Mouse (Mus musculus) common myeloid progenitor, adult 5-6 weeks (primary cell): Measurements from ENCODE around the gene Tap1. TPM values are rescaled to one million over a fixed set of nuclear protein-coding genes. Genes with fewer than 3 reads are reported as not detected.

Source experiments
- ATAC-seq: replicated peaks from 2 replicates; pipeline ENCODE4 v1.8.0; 2016; ENCODE audit warnings: low read depth, mild to moderate bottlenecking, moderate TSS enrichment, inconsistent platforms; ENCODE audit not compliant: poor library complexity, severe bottlenecking
- total RNA-seq: library from RNA; stranded (forward); fragments of 200-1000, 187-1606 nt; gene quantifications from 2 replicates; pipeline ENCODE4 v1.2.3, GENCODE M21; 2017

The Tap1 gene
- total RNA-seq, 1 experiment from 2014 or later = 120 TPM

- ATAC-seq = no peak
Measured at GRCm38 (mm10) chr17:34177179-34177578, 10.2 kb upstream of the Tap1 start.

- no peak for ATAC-seq
Measured at GRCm38 (mm10) chr17:34179019-34179418, 8.3 kb upstream of the Tap1 start.

GRCm38 (mm10) chr17:34179913-34180859 is 7.2 kb upstream of the Tap1 start:
- ATAC-seq = 0 out of 2 replicates have a peak, but pooled peaks have one; percentile 47

GRCm38 (mm10) chr17:34183564-34184219 is 3.7 kb upstream of the Tap1 start:
- ATAC-seq = no peak

GRCm38 (mm10) chr17:34185526-34185925 is 1.8 kb upstream of the Tap1 start:
- no peak for ATAC-seq

- peak; percentile 8; the same call in 1 of the 2 replicates for ATAC-seq
Measured at GRCm38 (mm10) chr17:34186885-34187260, 480 bp upstream of the Tap1 start.

- ATAC-seq = 0 out of 2 replicates have a peak, but pooled peaks have one; percentile 17
Measured at GRCm38 (mm10) chr17:34188010-34188409, 657 bp downstream of the Tap1 start.

GRCm38 (mm10) chr17:34188986-34189385 is 1.6 kb downstream of the Tap1 start:
- no peak for ATAC-seq

GRCm38 (mm10) chr17:34192852-34193251 is 5.5 kb downstream of the Tap1 start:
- no peak for ATAC-seq

GRCm38 (mm10) chr17:34193468-34193867 is 6.1 kb downstream of the Tap1 start:
- no peak for ATAC-seq

GRCm38 (mm10) chr17:34194723-34195122 is 7.4 kb downstream of the Tap1 start:
- ATAC-seq = no peak

- peak; percentile 73 for ATAC-seq
Measured at GRCm38 (mm10) chr17:34196491-34196890, 9.1 kb downstream of the Tap1 start.

- ATAC-seq = peak; percentile 62
Measured at GRCm38 (mm10) chr17:34196941-34197894, 9.9 kb downstream of the Tap1 start, which contains the start of gene Psmb8. Gene Psmb8, plus strand, starts transcription at chr17:34197721.

GRCm38 (mm10) chr17:34197904-34198520 is 10.7 kb downstream of the Tap1 start:
- peak; percentile 68 for ATAC-seq

GRCm38 (mm10) chr17:34198521-34198912 is 11.2 kb downstream of the Tap1 start:
- ATAC-seq = no peak

- ATAC-seq = no peak
Measured at GRCm38 (mm10) chr17:34199050-34199619, 11.8 kb downstream of the Tap1 start.

GRCm38 (mm10) chr17:34200047-34200446 is 12.7 kb downstream of the Tap1 start:
- no peak for ATAC-seq

GRCm38 (mm10) chr17:34200772-34201505 is 13.6 kb downstream of the Tap1 start:
- ATAC-seq = no peak
